Mouse (Mus musculus): ENCODE measurements at regions not wholly inside any gene's neighbourhood (a gene's known extent, or its start where the extent isn't known, plus 50 kb on each side); places are given as distances from the start of the nearest gene placed in this dataset.

DNA sequence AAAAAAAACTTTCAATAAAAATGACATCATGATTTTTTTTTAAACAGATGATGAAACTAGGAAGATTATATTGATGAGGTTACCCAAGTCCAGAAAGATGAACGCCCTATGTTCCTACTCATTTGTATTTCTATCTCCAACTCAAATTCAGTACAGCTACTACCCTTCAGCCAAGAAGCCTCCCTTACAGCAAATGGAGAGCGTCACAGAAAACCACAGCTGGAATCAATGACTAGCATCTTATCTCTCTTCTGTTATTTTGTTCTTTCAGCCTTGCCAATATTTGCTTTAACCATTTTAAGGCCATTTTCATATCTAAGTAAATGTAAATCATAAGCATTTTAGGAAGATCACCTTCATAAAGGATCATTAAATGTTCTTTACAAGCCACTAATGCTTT, 553.9 kb upstream of the Flrt2 start:
- TF ChIP-seq CTCF (IDR thresholded peaks at IDR 0.05; ENCODE audit: low read depth) (no peak), EP300 (IDR thresholded peaks at IDR 0.05; ENCODE audit: low read depth) (no peak)

Data from liver, embryonic 14.5 days (tissue).